Mouse (Mus musculus): ENCODE measurements at regions not wholly inside any gene's neighbourhood (a gene's known extent, or its start where the extent isn't known, plus 50 kb on each side); places are given as distances from the start of the nearest gene placed in this dataset.

GRCm38 (mm10) chr5:103357558-103357957 lies 67.4 kb upstream of the Ptpn13 start:
- Histone ChIP-seq H3K36me3 (ENCODE audit: insufficient read depth, low read length) (no peaks in the 10 kb centered on the region), H3K9ac (replicated peaks; ENCODE audit: low read length) (no peak overlapping the region), H3K9me3 (ENCODE audit: low read length) (no peaks in the 10 kb centered on the region), H3K27me3 (ENCODE audit: insufficient read depth, low read length) (no peaks in the 10 kb centered on the region), H3K4me3 (ENCODE audit: low read length) (no peak overlapping the region), H3K4me2 (replicated peaks; ENCODE audit: low read depth, low read length) (no peak overlapping the region), H3K27ac (ENCODE audit: low read length) (no peak overlapping the region), H3K4me1 (ENCODE audit: insufficient read depth, low read length) (peaks cover 16% of the 10 kb centered on the region; the same call in 1 of the 2 replicates)
- WGBS = 72% methylated on average over 5 of the region's 5 CpGs
- ATAC-seq (ENCODE audit: low FRiP score, low TSS enrichment) = no peak

- Histone ChIP-seq H3K4me1 (ENCODE audit: insufficient read depth, low read length) (peaks cover 16% of the 10 kb centered on the region; the same call in 1 of the 2 replicates), H3K36me3 (ENCODE audit: insufficient read depth, low read length) (no peaks in the 10 kb centered on the region), H3K27me3 (ENCODE audit: insufficient read depth, low read length) (no peaks in the 10 kb centered on the region), H3K4me2 (replicated peaks; ENCODE audit: low read depth, low read length) (peak overlapping the region; percentile 31), H3K9me3 (ENCODE audit: low read length) (peaks cover 8% of the 10 kb centered on the region), H3K27ac (ENCODE audit: low read length) (no peak overlapping the region), H3K9ac (replicated peaks; ENCODE audit: low read length) (no peak overlapping the region), H3K4me3 (ENCODE audit: low read length) (peak overlapping the region; percentile 26)
- WGBS = 67% methylated on average over 6 of the region's 6 CpGs
- peak; percentile 32; the same call in 1 of the 2 replicates for ATAC-seq (ENCODE audit: low FRiP score, low TSS enrichment)
These were observed 68.5 kb upstream of the Ptpn13 start for GRCm38 (mm10) chr5:103356500-103356899.

DNA sequence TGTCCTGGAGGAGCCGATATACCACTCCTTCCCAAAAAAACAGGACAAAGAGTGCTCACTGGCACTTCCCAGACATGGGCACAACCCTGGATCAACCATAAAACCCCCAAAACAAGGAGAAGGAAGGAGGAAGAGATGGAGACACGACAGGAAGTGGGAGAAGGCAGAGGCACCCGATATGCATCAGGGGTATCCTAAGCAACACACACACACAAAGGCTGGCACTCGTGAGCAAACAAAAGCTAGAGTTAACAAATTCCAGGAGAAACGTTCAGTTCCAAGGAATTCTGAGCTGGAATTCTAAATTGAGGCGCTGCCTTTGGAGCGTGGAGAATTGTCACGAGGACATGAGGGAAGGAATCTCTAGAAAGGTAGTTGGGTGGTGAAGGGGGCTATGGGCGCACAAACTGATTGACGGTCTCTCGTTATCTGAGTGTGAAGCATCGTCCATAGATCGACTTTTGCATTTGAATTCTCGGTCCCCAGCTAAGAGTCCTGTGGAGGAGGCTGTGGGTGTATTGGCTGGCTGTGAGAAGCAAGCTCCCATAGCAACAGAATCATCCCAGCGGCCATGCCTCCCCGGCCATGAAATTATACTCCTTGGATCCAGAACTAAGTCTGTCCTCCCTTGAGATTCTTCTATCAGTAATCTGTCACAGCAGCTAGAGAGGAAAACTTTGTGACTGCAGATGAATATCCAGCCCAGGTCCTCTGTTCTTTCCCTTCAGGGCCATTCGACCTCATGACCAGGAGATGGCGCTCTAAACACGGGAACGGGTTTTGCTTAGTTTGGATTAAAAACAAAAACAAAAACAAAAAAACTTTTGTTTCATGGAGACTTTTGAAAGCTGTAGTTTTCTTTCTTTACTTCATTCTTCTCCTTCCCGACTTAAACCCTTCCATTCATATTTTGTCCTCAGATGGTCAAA lies 69.4 kb upstream of the Ptpn13 start:
- 45% methylated on average over 21 of the region's 21 CpGs for WGBS
- ATAC-seq (ENCODE audit: low FRiP score, low TSS enrichment) = no peak
- H3K9ac ChIP-seq (replicated peaks; ENCODE audit: low read length) = no peak overlapping the region; the same call in 1 of the 2 replicates

GRCm38 (mm10) chr5:103343869-103344268 lies 81.1 kb upstream of the Ptpn13 start:
- 20% methylated on average over 2 of the region's 2 CpGs for WGBS
- Histone ChIP-seq H3K4me1 (ENCODE audit: insufficient read depth, low read length) (0 out of 2 replicates have a peak, but pooled peaks cover 5% of the 10 kb centered on the region), H3K36me3 (ENCODE audit: insufficient read depth, low read length) (no peaks in the 10 kb centered on the region), H3K9me3 (ENCODE audit: low read length) (peaks cover 7% of the 10 kb centered on the region; the same call in 1 of the 2 replicates), H3K9ac (replicated peaks; ENCODE audit: low read length) (no peak overlapping the region), H3K27ac (ENCODE audit: low read length) (no peak overlapping the region), H3K27me3 (ENCODE audit: insufficient read depth, low read length) (no peaks in the 10 kb centered on the region), H3K4me2 (replicated peaks; ENCODE audit: low read depth, low read length) (no peak overlapping the region), H3K4me3 (ENCODE audit: low read length) (no peak overlapping the region)
- no peak for ATAC-seq (ENCODE audit: low FRiP score, low TSS enrichment)

More for the DNA sequence above, 69.4 kb upstream of the Ptpn13 start:
- no peaks in the 10 kb centered on the region for H3K36me3 ChIP-seq (ENCODE audit: insufficient read depth, low read length)
- peaks cover 10% of the 10 kb centered on the region; the same call in 1 of the 2 replicates for H3K4me1 ChIP-seq (ENCODE audit: insufficient read depth, low read length)
- H3K27me3 ChIP-seq (ENCODE audit: insufficient read depth, low read length) = no peaks in the 10 kb centered on the region
- peaks cover 10% of the 10 kb centered on the region for H3K9me3 ChIP-seq (ENCODE audit: low read length)
- no peak overlapping the region for H3K27ac ChIP-seq (ENCODE audit: low read length)
- peak overlapping the region; percentile 26 for H3K4me3 ChIP-seq (ENCODE audit: low read length)
- H3K4me2 ChIP-seq (replicated peaks; ENCODE audit: low read depth, low read length) = peak overlapping the region; percentile 31

- H3K27ac ChIP-seq (ENCODE audit: low read length) = no peak overlapping the region
- WGBS = 46% methylated on average over 3 of the region's 3 CpGs
- no peak overlapping the region for H3K4me3 ChIP-seq (ENCODE audit: low read length)
- H3K9me3 ChIP-seq (ENCODE audit: low read length) = peaks cover 4% of the 10 kb centered on the region; the same call in 1 of the 2 replicates
- H3K4me2 ChIP-seq (replicated peaks; ENCODE audit: low read depth, low read length) = no peak overlapping the region
- no peaks in the 10 kb centered on the region for H3K36me3 ChIP-seq (ENCODE audit: insufficient read depth, low read length)
- no peak overlapping the region for H3K9ac ChIP-seq (replicated peaks; ENCODE audit: low read length)
- no peak for ATAC-seq (ENCODE audit: low FRiP score, low TSS enrichment)
- no peaks in the 10 kb centered on the region for H3K27me3 ChIP-seq (ENCODE audit: insufficient read depth, low read length)
- peaks cover 13% of the 10 kb centered on the region for H3K4me1 ChIP-seq (ENCODE audit: insufficient read depth, low read length)
These were observed 83.5 kb upstream of the Ptpn13 start for GRCm38 (mm10) chr5:103341456-103341855.

DNA sequence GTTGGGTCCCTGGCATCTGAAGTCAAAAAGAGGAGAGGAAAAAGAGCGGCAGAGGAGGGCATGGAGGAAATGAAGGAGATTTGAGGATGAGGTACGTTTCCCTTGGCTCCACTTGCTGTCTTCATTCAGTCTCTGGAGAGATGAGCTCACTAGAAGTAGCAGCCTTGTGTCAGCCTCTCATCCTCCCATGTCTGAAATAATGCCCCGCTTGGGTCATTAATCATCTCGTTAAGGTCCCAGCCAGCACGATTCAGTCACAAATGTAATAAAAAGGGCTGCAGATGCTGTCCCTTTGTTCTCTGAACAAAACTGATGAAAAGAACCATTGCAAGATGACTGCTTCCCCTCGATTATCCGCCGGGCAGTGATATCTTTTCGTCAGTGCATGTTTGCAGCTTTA lies 84.4 kb upstream of the Ptpn13 start:
- Histone ChIP-seq H3K36me3 (ENCODE audit: insufficient read depth, low read length) (no peaks in the 10 kb centered on the region), H3K4me3 (ENCODE audit: low read length) (no peak overlapping the region), H3K9ac (replicated peaks; ENCODE audit: low read length) (no peak overlapping the region), H3K27ac (ENCODE audit: low read length) (no peak overlapping the region), H3K4me1 (ENCODE audit: insufficient read depth, low read length) (peaks cover 17% of the 10 kb centered on the region), H3K4me2 (replicated peaks; ENCODE audit: low read depth, low read length) (no peak overlapping the region), H3K9me3 (ENCODE audit: low read length) (no peaks in the 10 kb centered on the region), H3K27me3 (ENCODE audit: insufficient read depth, low read length) (no peaks in the 10 kb centered on the region)
- WGBS = 27% methylated on average over 9 of the region's 9 CpGs
- no peak for ATAC-seq (ENCODE audit: low FRiP score, low TSS enrichment)

- no peaks in the 10 kb centered on the region for H3K36me3 ChIP-seq (ENCODE audit: insufficient read depth, low read length)
- no peak overlapping the region for H3K27ac ChIP-seq (ENCODE audit: low read length)
- 17% methylated on average over 11 of the region's 11 CpGs for WGBS
- ATAC-seq (ENCODE audit: low FRiP score, low TSS enrichment) = peak; percentile 84
- no peak overlapping the region; the same call in none of the 2 replicates for H3K4me3 ChIP-seq (ENCODE audit: low read length)
- H3K27me3 ChIP-seq (ENCODE audit: insufficient read depth, low read length) = no peaks in the 10 kb centered on the region
- peaks cover 17% of the 10 kb centered on the region for H3K4me1 ChIP-seq (ENCODE audit: insufficient read depth, low read length)
- H3K4me2 ChIP-seq (replicated peaks; ENCODE audit: low read depth, low read length) = peak overlapping the region; percentile 44
- H3K9me3 ChIP-seq (ENCODE audit: low read length) = no peaks in the 10 kb centered on the region
- no peak overlapping the region for H3K9ac ChIP-seq (replicated peaks; ENCODE audit: low read length)
These were observed 88.1 kb upstream of the Ptpn13 start for GRCm38 (mm10) chr5:103336689-103337490.

- Histone ChIP-seq H3K4me1 (ENCODE audit: insufficient read depth, low read length) (peaks cover 13% of the 10 kb centered on the region), H3K27ac (ENCODE audit: low read length) (peak overlapping the region; percentile 47; the same call in 1 of the 2 replicates), H3K9ac (replicated peaks; ENCODE audit: low read length) (no peak overlapping the region), H3K9me3 (ENCODE audit: low read length) (no peaks in the 10 kb centered on the region), H3K4me3 (ENCODE audit: low read length) (peak overlapping the region; percentile 7), H3K27me3 (ENCODE audit: insufficient read depth, low read length) (no peaks in the 10 kb centered on the region), H3K36me3 (ENCODE audit: insufficient read depth, low read length) (no peaks in the 10 kb centered on the region), H3K4me2 (replicated peaks; ENCODE audit: low read depth, low read length) (peak overlapping the region; percentile 44)
- ATAC-seq (ENCODE audit: low FRiP score, low TSS enrichment) = peak; percentile 47; the same call in 1 of the 2 replicates
- WGBS = 14% methylated on average over 12 of the region's 12 CpGs
These were observed 88.9 kb upstream of the Ptpn13 start for GRCm38 (mm10) chr5:103335916-103336688.

DNA sequence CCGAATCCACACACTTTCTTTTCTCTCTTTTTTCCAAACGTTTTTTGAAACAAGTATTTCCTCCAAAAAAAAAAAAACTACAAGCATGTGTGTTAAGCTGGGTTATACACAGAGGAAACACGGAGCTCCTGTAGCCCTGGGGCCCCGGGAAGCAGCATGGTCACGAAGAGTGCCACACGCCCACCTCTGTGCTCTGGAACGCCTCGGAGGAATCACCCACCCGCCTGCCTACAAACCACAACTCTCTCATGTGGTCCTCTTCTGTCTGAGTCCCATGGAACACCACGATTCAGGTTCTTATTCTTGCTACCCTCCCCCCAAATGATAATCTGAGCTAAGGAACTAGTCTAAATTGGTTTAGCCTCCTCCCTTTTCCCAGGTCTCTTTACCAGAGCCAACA lies 98.6 kb upstream of the Ptpn13 start:
- Histone ChIP-seq H3K4me3 (ENCODE audit: low read length) (no peak overlapping the region), H3K9ac (replicated peaks; ENCODE audit: low read length) (no peak overlapping the region), H3K4me1 (ENCODE audit: insufficient read depth, low read length) (no peaks in the 10 kb centered on the region), H3K36me3 (ENCODE audit: insufficient read depth, low read length) (no peaks in the 10 kb centered on the region), H3K27ac (ENCODE audit: low read length) (no peak overlapping the region), H3K9me3 (ENCODE audit: low read length) (no peaks in the 10 kb centered on the region), H3K4me2 (replicated peaks; ENCODE audit: low read depth, low read length) (no peak overlapping the region), H3K27me3 (ENCODE audit: insufficient read depth, low read length) (no peaks in the 10 kb centered on the region)
- WGBS = 75% methylated on average over 10 of the region's 10 CpGs
- ATAC-seq (ENCODE audit: low FRiP score, low TSS enrichment) = no peak
